Mouse (Mus musculus) gastrocnemius, postnatal 36 days (tissue): ENCODE results near the gene Rbm4. TPM values are rescaled to one million over a fixed set of nuclear protein-coding genes. Genes with fewer than 3 reads are reported as not detected.
"Not testable (repeated sequence)": the region's sequence is repeated elsewhere in the genome, so short reads cannot be mapped to it uniquely, and the experiment has no call there.

Experiments used
- DNase-seq, 2 experiments: peaks; one replicate each; pipeline ENCODE4 v3.0.0; 2022
- intact Hi-C: fragments of 180-260 bp; cut with DNase I; formaldehyde crosslinking; loops from one replicate; pipeline ENCODE4 v1.15.1; 2025
- long read RNA-seq, 2 experiments: library from polyadenylated mRNA; stranded (forward); transcript quantifications; one replicate each; pipeline ENCODE4 v2.0.0; 2021
- total RNA-seq, 2 experiments: library from RNA; stranded (reverse); gene quantifications; 2 replicates each; pipeline ENCODE4 v1.2.3; 2021

The Rbm4 gene
- 10 to 100 TPM; 28.3 to 31.0 TPM for total RNA-seq
- long read RNA-seq, experiment 1, partial matches to known transcripts: 1 of 9 reads
- long read RNA-seq, experiment 1, other reads (novel, unspliced or antisense): 2 of 9 reads
- long read RNA-seq, experiment 2, partial matches to known transcripts: 3 of 12 reads
- long read RNA-seq, experiment 2, other reads (novel, unspliced or antisense): 0 of 12 reads

DNA sequence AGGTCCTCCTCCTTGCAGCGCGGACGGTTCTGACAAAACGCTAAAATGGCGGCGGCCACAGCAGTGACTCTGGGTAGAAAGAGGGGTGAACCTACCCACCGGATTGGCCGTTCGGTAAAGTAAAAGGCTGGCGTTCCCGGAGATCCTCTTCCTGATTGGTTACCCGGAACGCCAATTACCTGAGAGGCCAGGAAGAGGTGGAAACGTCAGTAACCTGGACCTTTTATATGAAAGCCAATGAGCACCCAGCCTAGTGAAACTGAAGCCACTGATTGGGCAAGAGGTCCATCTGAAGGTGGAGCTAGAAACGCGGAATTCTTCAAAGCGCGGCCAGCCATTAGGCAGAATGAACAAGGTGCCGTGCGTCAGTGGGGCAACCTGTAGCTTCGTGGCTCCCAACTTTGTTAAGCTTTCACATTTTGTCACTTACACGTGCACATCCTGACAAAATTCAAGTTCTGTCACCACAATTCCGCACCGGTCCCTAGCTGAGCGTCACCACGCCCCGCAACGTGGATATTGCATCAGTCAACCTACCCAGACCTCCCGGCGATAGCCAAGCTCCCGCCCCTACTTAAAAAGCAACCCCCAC is at the start of gene Rbm4:
Gene Rbm4 (minus strand): TSS at position 71 of the 592 bp plus-strand sequence.
- DNase-seq: peak; percentile 86 to 96
- intact Hi-C loops: no loop called here

DNA sequence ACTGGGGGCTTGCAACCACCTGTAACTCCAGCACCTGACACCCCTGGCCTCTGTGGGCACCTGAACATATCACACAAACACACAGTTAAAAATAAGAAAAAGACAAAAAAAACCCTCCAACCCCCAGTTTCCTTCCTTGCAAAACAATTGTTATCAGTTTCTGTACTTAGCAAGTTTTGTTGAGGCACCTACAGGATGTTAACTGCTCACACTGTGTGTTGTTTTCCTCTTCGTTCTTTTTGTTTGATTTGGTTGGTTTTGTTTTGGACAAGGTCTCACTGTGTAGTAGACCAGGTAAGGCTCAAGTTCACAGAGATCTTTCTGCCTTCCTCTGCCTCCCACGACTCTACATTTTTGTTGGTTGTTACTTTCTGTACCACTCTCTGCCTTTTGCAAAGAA is 48.9 kb upstream of the Rbm4 start:
- DNase-seq: no peak
- intact Hi-C loops: loop anchor here (5.0 to 10.0 kb wide), 2 partner anchors 210 to 348 kb away; partner anchors contain the start of gene 2010003K11Rik

DNA sequence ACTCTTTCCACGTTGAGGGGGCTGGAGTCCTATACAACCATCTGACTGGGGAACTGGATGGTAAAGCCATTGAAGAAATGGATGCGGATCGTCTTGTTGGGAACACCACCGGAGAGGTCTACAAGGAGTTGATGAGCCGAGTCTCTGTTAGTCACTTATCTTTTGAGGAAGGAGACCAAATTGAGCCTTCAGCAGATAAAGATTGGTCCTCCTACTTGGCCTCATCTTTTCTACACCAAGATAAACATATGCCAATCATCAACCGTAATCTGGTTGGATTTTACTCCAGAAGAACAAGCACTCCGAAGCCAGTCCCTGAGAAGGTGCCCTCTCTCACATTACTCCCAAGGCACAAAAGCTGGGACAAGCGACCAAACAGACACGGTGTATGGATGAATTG is 47.1 kb upstream of the Rbm4 start:
- intact Hi-C loops: loop anchor here (5.0 to 10.0 kb wide), 2 partner anchors 209 to 346 kb away; partner anchors contain the start of gene 2010003K11Rik
- DNase-seq: no peak

DNA sequence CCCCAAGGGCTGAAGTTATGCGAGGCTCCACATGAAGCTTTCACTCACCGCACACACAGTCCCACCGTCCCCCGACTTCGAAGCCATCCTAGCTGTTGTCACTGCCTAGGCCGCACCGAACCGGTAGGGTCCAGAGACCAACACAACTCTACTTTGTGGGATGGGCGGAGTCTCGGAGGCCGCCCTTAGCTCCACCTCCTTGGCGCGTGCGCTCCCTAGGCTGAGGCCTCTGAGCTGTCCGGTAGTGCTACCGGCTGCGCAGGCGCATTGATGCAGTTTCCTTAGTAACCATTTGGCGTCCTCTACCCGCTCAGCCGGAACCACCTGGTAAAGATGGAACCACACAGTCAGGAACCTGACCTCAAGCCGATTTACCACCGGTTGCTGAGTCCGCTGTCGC is 45.4 kb upstream of the Rbm4 start, which contains the start of the genes Ccs and Ccdc87:
Gene Ccs (minus strand): TSS at position 184 of the 400 bp plus-strand sequence.
Gene Ccdc87 (plus strand): TSS at position 218 of the 400 bp plus-strand sequence.
- DNase-seq: peak; percentile 96
- intact Hi-C loops: no loop called here

DNA sequence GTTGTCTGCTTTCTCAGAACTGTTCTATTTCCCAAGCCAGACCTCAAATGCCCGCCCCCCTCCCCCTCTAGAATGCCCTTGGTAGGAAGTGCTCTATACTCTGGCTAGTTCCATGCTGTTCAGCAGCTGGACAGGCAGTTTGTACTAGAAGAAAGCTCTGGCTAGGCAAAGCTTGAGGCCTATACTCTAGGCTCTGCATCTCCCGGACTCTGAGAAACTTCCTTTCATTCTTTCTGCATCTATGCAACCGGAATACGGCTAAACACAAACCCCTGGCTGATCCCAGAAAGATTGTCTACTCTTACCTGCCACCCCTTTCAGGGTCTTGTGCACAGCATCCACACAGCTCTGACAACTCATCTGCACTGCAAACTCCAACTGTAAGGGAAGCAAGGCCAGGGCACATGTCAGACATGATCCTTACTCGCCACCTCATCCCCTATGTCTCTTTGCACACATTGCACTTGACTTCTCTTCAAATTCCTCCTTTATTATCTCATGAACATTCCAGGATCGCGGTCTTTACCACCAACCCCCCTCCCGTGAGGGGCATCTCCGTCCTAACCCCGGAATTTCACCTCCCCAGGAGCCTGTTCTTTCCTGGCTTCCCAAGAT is 44.9 kb upstream of the Rbm4 start:
- intact Hi-C loops: no loop called here
- no peak for DNase-seq

DNA sequence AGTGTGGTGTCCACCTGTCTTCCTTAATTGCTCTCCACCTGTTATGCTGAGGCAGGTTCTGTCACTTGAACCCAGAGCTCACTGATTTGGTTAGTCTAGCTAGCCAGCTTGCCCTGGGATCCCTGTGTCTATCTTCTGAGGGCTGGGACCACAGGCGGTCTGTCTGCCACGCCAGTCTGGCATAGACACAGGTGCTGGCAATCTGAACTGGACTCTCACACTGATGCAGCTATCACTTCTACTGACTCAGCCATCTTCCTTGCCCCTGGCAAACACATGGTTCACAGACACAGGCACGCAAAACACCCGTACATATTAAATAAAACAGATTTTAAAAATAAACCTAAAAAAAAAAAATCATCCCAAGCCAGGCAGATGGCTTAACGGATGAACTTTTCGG is 43.3 kb upstream of the Rbm4 start:
- intact Hi-C loops: no loop called here
- no peak for DNase-seq

DNA sequence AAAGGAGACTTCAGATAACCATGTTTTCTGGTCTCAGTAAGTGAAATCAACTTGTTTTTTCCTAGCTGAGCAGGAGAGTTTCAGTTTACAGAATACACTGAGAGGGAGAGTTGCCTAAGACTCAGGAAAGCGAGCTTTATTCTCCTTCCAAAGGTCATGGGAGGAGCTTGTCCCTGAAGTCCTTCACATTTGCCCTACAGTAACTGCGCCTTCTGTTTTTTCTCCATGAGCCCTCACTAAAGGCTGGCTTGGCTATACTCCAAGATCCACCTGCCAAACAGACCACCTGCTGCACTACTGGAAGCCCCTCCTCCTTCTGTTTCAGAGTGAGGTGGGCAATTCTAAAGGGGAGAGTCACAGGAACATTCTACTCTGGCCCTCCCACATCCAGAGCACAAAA is 42.4 kb upstream of the Rbm4 start:
- intact Hi-C loops: no loop called here
- no peak for DNase-seq

DNA sequence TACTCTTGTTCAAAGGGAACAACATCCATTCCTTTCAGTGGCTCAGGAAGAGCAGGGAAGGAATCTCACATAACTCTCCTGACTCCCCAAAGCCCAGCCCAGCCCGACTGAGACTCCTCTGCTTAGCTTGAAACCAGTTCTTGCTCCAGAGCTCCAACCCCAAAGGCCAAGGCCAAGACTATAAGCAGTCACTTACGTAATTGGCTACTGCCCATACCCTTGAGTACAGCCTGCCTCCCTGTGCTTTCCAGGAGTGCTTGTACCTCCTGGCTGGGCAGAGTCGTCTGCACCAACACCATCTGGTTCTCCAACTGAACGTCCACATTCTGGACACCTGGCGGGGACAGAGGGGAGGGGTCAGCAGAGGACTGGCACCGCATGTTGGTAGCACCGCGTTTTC is 40.3 kb upstream of the Rbm4 start:
- no peak for DNase-seq
- intact Hi-C loops: no loop called here

DNA sequence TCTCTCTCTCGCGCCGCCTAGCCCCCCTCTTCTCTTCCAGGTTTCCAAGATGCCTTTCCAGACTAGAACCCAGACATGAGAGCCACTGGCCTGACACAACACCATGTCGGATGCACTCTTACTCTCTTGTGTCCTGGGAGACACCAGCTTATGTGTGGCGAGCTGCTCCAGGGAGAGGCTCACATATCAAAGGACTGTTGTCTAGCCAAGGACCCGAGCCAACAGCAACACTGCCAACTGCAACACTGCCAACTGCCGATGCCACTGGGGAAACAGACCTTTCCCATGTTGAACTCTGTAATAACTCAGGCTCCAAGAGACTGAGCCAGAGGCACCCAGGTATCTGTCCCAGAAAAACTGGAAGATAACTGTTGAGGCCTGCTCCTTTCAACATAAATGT is 35.5 kb upstream of the Rbm4 start:
- peak; percentile 70 to 78 for DNase-seq
- intact Hi-C loops: no loop called here

DNA sequence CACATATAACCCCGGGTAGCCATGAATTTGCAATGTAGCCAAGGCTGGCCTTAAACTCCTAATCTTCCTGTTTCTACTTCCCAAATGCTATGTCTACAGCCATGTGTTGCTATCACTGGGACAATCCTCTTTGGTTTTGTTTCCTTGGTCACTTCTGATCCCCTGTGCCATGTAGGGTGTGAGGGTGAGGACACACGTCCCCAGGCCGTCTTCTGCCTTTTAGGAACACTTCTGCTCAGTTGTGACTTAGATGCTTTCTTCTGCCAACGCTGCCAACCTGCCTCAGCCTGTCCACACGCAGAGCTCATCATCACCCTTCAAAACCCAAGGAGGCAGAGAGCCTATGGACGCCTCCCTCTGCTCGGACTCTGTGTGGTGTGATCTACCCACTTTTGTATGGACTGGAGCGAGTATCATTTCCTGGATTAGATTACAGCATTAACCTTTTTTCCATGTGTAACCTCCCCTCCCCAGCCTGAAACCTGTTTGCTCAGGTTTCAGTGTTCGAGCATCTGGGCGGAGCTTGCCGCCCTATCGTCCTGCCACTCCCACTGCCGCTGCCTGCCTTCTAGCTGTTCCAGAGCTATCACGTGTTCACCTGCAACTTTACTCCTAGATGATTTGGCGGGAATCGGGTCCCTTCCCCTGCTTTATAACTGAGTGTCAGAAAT is 34.9 kb upstream of the Rbm4 start:
- DNase-seq: no peak
- intact Hi-C loops: no loop called here

DNA sequence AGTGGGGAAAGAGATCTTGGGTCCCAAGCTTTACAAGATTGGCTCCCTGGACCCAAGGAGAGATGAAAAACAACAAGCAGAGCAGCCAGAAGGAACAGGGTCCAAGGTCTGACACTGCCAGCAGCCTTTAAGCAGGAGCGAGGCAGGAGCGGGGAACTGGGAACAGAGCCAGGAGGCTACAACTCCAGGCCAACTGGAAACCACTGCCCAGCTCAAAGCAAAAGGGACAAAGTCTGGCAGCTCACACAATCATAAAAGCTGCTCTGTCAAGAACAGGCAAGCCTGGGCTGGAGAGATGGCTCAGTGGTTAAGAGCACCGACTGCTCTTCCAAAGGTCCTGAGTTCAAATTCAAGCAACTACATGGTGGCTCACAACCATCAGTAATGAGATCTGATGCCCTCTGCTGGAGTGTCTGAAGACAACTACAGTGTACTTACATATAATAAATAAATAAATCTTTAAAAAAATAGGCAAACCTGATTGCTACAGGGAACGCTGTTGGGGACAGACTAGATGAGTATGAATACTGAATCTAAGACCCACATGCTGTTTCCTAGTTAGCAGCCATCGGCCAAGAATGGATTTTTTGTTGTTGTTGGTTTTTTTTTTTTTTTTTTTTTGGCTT is 27.1 kb upstream of the Rbm4 start:
- intact Hi-C loops: no loop called here
- peak; percentile 77 to 81 for DNase-seq

DNA sequence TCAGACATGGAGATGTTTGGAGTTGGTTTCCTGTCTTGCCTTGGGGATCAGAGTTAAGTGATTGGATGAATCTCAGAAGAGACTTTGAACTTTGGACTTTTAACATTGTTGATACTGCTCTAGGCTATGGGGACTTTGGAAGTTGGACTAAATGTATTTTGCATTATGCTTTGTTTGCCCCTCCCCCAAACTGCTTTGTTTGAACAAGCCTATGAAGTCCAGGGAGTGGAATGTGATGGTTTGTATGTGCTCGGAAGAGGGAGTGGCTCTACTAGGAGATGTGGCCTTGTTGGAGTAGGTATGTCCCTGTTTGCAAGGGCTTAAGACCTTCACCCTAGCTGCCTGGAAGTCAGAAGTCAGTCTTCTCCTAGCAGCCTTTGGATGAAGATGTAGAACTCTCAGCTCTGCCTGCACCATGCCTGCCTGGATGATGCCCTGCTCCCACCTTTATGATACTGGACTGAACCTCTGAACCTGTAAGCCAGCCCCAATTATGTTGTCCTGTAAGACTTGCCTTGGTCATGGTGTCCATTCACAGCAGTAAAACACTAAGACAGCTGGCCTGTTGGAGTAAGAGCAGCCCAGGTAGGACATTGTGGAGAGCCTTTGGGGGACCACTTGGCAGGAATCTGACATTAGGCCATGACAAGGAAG is 23.6 kb upstream of the Rbm4 start:
- intact Hi-C loops: no loop called here
- DNase-seq: no peak

DNA sequence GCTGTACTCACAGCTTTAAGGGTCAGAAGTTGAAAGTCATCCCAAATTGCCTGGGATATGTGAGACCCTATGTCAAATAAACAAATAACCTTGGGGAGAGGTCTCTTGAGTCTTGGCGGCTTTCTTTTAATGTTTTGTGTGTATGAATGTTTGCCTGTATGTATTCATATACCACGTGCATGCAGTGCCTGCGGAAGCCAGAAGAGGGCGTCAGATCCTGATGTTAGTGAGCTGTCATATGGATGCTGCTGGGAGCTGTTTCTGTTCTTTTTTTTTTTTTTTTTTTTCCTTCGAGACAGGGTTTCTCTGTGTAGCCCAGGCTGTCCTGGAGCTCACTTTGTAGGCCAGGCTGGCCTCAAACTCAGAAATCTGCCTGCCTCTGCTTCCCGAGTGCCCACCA is 19.3 kb upstream of the Rbm4 start:
- no peak for DNase-seq
- intact Hi-C loops: loop anchor here (5.0 kb wide), 1 partner anchor 56 kb away; the partner anchor contains the start of gene Rbm4b

DNA sequence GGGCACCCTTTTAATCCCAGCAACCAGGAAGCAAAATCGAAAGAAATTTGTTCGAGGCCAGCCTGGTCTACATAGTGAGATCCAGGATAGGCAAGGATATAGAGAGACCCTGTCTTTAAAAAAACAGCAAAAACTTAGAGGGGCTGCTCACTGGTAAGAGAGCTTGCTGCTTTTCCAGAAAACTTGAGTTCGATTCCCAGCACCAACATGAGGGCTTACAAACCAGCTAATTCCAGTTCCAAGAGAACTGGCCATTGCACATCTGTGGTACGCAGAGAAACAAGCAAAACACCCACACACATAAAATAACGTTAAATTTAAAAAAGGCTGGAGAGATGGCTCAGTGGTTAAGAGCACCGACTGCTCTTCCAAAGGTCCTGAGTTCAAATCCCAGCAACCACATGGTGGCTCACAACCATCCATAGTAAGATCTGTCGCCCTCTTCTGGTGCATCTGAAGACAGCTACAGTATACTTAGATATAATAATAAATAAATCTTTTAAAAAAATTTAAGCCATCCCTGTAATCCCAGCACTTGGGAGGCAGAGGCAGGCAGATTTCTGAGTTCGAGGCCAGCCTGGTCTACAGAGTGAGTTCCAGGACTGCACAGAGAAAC is 18.7 kb upstream of the Rbm4 start:
- intact Hi-C loops: loop anchor here (5.0 kb wide), 1 partner anchor 55 kb away; the partner anchor contains the start of gene Rbm4b
- DNase-seq: not testable (repeated sequence)

DNA sequence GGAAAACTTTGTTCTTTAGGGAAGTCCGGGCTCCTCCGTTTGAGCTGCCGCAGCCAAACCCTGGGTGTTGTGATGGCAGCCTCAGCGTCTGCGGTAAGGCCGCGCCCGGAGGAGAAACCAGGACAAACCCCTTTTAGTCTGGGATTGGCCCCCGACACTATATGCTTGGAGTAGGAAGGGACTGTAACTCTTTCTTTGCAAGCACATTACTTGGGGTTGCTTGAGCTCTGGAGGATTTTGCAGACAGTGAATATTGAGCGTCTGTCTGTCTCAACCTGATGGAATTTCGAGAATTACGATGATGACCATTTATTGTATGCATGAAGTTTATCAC is 18.2 kb upstream of the Rbm4 start:
- intact Hi-C loops: loop anchor here (5.0 kb wide), 1 partner anchor 55 kb away; the partner anchor contains the start of gene Rbm4b
- no peak for DNase-seq

DNA sequence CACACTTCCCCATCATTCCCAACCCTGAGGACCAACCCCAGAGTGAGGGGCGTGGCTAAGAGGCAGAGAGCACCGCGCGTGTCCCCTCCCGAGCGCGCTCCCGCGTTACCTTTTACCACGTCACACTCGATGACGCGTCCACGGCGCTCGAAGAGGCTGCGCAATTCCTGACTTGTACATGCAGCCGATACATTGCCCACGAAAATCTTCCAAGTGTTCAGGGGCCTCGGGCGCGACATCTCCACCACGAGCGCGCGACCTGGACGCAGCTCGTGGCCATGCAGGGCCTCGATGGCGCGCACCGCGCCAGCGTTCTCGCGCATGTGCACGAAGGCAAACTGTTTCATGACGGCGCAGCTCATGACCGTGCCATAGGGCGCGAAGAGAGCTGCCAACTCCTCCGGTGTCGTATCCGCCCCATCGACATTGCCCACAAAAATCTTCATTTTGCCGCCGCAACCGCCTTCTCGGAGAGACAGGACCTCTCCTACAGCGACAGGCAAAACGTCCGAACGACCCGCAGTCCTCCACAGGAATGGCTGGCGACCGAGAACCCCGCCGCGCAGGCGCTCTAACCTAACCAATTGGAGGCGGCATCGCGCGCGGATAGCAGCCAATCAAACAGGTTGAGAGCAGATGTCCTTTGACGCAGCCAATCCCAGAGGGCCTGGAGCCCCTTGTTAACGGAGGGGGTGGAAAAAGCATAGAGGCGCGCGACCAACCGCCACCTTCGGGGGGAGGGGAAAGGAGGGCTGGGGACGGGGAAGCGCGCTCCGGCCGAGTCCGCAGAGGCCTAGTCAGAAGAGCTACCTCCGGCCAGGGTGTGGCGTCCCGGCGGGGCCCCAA is 17.6 kb upstream of the Rbm4 start, which contains the start of the genes Gm21992 and Rbm14:
Gene Gm21992 (minus strand): TSS at position 550 of the 846 bp plus-strand sequence.
Gene Rbm14 (minus strand): TSS at position 572 of the 846 bp plus-strand sequence.
- DNase-seq: peak; percentile 98
- intact Hi-C loops: loop anchor here (5.0 kb wide), 1 partner anchor 54 kb away; the partner anchor contains the start of gene Rbm4b

DNA sequence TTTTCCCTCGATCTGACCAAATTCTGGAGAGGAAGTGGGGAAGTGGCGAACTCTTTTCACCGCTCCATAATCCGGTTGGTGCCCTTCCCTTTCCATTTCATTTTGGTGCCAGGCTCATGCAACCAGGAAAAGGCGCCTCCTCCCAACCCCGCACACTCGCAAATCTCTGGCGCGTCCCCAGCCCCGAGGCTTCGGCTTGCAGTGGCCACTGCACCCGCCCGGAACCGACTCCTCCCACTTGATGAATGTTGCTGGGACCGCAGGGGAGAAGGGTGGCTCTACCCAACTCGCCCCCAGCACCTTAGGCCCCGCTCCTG is 17.0 kb upstream of the Rbm4 start:
- no peak for DNase-seq
- intact Hi-C loops: loop anchor here (5.0 kb wide), 1 partner anchor 53 kb away; the partner anchor contains the start of gene Rbm4b

DNA sequence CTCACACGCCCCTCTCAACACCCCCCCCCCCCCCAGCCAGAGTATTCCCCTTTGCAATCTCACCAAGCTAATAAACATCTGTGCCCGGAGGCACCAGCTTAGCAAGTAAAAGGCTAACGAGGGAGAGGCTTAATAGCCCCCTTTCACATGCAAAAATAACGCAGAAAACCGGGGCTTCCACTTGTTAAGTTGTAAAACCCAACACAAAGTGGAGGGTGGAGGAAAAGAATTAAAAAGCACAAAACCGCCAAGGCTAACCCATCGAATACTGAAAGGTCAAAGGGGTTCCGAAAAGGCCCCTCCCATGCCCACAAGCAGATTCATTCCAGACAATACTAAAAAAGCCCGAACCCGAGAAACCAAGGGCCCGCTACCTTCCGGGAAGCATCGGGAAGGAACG is 16.6 kb upstream of the Rbm4 start:
- intact Hi-C loops: loop anchor here (5.0 kb wide), 1 partner anchor 53 kb away; the partner anchor contains the start of gene Rbm4b
- no peak for DNase-seq

DNA sequence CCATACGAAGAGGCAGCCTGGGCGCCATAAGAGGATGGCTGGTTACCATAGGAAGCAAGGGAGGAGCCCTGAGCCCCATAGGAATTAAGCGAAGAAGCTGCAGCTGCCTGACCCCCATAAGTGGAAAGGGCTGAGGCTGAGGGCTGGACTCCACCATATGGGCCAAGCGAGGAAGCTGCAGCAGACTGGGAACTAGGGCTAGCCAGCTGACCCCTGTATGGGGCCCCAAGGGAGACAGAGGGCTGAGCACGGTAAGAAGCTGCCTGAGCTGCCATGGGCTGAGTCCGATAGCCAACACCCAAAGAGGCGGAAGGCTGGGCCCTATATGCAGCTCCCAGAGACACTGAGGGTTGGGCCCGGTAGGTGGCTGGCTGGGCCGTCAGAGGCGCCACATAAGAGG is 9.6 kb upstream of the Rbm4 start:
- no peak for DNase-seq
- intact Hi-C loops: no loop called here
